Mouse (Mus musculus) heart, adult 2 months (tissue): ENCODE results near the gene H2-M10.6.

Experiments used
- CTCF ChIP-seq: fragments of 200-600 bp; IDR thresholded peaks from 2 replicates; pipeline ENCODE4 v1.8.1; 2022; ENCODE audit warnings: antibody characterized with exemption, mild to moderate bottlenecking, moderate library complexity
- EP300 ChIP-seq: fragments of 200-500 bp; IDR thresholded peaks from 2 replicates; pipeline ENCODE4 v1.6.1; 2011; ENCODE audit warnings: low read depth, low read length, control low read depth; ENCODE audit not compliant: insufficient read depth

DNA sequence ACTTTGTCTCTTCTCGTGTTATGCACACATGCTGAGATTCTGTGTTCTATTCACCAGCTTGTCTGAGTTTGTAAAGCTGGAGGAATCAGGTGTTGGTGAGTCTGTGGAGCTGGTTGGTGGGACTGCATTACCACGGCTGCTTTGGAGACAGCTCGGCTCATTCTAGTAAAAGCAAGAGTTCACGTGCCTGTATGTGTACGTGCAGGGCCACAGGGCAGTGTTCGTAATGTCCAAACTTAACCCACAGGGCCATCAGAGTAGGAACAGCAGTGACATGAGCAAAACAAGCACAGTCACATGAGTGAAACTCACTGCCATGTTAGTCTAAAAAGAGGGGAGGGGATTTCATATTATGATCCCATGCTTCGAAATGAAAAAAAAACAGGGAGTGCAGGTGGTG lies 31.7 kb downstream of the H2-M10.6 start:
- no peak for TF ChIP-seq CTCF
- TF ChIP-seq EP300 = no peak
